Mouse (Mus musculus) ovary, postnatal 36 days (tissue): Measurements from ENCODE around the gene Tmsb15b2.
"Not testable (repeated sequence)": the region's sequence is repeated elsewhere in the genome, so short reads cannot be mapped to it uniquely, and the experiment has no call there.

ENCODE experiments used
- DNase-seq: peaks from one replicate; pipeline ENCODE4 v3.0.0; 2022; ENCODE audit warnings: low spot score, mixed read lengths

Tmsb15b2 gene

GRCm38 (mm10) chrX:136975397-136975796, at the start of gene Tmsb15b2:
Tmsb15b2 (minus strand) TSS chrX:136975497.
- DNase-seq = not testable (repeated sequence)

- DNase-seq = peak; percentile 35
Observed at GRCm38 (mm10) chrX:137019310-137019709, 44.0 kb upstream of the Tmsb15b2 start.

DNA sequence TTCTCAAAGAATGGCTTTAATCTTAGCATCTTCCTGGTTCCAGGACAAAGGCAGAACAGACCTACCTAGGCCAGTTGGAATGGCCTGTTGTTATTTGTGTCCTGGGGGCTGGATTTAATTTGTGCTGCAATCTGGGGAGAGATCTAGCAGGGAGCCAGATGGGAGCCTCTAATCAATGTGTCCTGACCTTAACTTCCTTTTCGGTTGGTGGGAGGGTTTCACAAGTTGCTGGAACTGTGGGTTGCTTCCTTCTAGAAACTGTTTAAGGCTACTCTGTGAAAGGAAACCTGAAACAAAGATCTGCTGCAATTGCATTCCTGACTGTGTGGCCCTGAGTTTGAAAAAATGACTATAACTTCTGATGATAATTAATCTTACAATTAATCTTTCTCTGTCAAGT, 42.4 kb upstream of the Tmsb15b2 start:
- DNase-seq = no peak

DNA sequence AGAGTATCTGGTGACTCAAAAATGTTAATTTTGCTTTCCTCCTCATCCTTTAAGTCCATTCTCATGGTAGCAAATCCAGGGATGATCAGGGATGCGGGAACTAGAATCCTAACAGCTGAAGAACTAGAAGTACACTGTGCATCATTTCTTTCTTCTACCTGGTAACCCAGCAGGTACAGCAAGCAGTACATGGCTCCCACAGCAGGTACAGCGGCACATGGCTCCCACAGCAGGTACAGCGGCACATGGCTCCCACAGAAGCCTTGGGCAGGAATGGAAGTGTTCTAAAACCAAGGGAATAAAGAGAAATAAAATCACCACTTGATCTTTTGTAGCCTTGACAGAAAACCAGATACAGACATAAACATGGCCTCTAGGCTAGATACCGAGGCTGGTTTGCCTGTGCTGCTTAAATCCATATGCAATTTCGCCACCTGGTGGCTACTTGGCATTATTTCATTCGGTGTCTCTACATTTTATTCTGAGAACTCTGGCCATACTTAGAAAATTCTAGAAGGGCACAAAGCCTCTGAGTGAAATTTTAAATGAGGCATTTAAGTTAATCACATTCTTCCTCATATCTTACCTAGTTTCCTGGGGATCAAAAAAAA, 39.9 kb upstream of the Tmsb15b2 start:
- DNase-seq = no peak

DNA sequence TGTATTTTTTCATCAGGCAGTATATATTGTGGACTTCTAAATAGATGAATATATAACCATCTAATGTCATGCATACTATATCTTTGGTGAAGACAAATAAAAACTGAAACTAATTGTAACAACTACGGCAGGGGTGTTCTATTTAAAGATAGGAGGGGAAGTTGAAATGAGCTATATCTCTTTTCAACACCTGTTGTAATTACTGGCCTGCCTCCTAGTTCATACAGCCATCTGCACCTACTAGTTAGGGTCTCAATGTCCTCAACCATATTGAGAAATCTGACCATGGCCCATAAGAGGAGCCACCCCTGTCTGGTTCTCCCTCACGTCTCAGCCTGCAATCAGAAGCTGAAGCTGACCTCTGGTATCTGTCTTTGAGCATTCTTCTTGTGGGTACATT, 21.0 kb upstream of the Tmsb15b2 start:
- DNase-seq = no peak

DNA sequence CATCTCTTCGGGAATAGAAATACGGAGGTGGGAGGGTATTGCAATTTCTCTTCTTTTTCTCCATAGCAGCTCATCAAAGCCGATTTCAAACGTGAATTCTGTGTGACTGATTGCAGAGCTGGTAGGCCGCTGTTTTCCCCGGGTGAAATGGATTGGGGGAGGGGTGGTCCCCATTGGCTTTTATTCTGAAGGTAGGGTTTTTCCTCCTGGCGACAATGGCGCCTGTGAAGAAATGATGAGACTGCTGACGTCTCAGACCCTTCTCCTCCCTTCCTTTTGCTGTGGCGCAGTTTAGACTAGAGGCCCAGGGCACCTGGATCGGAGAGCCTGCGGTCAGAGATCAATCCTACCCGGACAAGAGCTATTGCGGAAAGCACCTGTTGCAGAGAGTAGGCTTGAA, 18.3 kb upstream of the Tmsb15b2 start:
- DNase-seq = no peak

- DNase-seq = peak; percentile 46
Observed at GRCm38 (mm10) chrX:136992978-136993547, 17.8 kb upstream of the Tmsb15b2 start, which contains the start of gene Zcchc18. Zcchc18 (plus strand) TSS chrX:136993155.

- DNase-seq = no peak
Observed at GRCm38 (mm10) chrX:136992191-136992965, 17.1 kb upstream of the Tmsb15b2 start.

DNA sequence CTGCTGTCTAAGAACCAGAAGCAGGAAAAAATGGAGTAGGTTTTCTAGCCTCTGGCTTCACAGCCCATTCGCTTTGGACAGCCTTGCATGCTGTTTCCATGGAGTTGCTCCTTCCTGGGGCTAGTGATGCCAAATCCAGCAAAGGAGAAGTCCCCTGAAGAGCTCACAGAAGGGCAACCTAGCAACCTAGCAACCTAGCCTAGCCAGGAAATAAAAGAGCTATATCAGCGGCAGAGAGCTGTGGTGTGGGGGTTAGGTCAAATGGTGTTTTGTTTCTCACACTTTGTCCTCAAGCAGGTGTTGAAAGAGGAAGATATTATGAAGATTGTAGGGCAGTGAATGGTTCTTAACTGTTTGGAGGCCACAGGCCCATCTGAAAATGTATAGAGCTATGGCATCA, 16.0 kb upstream of the Tmsb15b2 start:
- DNase-seq = no peak

GRCm38 (mm10) chrX:136986039-136986438, 10.7 kb upstream of the Tmsb15b2 start:
- DNase-seq = no peak

DNA sequence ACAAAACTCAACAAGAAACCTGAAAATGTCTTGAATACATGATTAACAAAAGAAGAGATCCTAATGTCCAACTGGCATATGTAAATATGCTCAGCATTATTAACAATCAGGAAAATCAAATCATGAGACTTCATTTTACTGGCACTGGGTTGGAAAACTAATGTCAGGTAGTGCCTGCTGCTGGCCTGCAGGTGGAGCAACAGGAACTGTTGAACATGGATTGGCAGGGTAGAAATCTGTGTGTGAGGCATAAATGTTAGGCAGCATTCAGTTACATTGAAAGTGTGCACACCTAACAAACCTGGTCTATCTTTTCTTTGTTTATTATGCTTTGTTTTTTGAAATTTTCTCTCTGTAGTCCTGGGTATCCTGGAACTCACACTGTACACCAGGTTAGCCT, 3.3 kb upstream of the Tmsb15b2 start:
- DNase-seq = no peak

GRCm38 (mm10) chrX:136976424-136977084, 1.3 kb upstream of the Tmsb15b2 start, which contains the start of the genes Tmsb15l and Tmsb15b1:
Tmsb15l (minus strand) TSS chrX:136976869.
Tmsb15b1 (minus strand) TSS chrX:136976874.
- DNase-seq = peak; percentile 19

GRCm38 (mm10) chrX:136959688-136960087, 15.6 kb downstream of the Tmsb15b2 start:
- no peak for DNase-seq

GRCm38 (mm10) chrX:136958300-136958699, 17.0 kb downstream of the Tmsb15b2 start:
- DNase-seq = not testable (repeated sequence)

GRCm38 (mm10) chrX:136957583-136958279, 17.6 kb downstream of the Tmsb15b2 start:
- DNase-seq = peak; percentile 67

DNA sequence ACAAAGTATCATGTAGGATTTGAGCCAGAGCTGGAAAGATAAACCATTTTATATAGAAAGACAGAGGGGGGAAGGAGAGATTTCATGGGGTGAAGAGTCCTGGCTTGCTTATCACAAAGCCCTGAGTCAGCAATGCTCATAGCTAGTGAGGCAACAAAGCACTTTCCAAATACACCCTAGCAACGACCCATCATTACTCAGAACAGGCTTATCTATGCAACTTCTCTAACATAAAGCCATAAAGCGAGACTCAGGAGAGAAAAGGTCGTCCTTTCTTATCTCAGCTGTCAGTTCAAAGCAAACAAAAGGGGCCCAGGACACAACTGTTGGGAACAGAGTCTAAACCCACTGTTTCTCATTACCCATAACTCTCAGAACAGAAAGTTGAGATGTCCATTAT, 37.3 kb downstream of the Tmsb15b2 start:
- no peak for DNase-seq

- DNase-seq = no peak
Observed at GRCm38 (mm10) chrX:136927031-136927430, 48.3 kb downstream of the Tmsb15b2 start, which contains the start of gene H2bfm. H2bfm (plus strand) TSS chrX:136927325.

DNA sequence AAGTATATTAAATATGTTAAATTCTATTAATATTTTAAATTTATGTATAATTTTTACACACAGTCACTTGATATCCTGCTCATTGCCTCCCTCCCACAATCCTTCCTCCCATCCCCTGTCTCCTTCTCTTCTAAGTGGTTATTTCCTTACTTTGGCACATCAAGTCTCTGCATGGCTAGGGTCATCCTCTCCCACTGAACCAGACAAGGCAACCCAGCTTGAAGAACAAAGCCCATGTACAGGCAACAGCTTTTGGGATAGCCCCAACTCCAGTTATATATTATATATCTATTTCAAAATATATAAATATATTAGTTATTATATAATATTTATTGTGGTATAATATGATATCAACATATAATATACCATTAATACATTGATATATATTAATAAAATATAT, 49.4 kb downstream of the Tmsb15b2 start:
- no peak for DNase-seq
